Mouse (Mus musculus) liver, embryonic 16.5 days (tissue): ENCODE measurements around the gene Kat6b. TPM values are rescaled to one million over a fixed set of nuclear protein-coding genes. Genes with fewer than 3 reads are reported as not detected.

Experiments
- polyA plus RNA-seq: library from polyadenylated mRNA; unstranded; fragments of >200 nt; fragmentation: Nextera tagmentation; extraction: Ambion mirVana; gene quantifications from 2 replicates; pipeline ENCODE4 v1.2.1, GENCODE M21; 2015

Kat6b gene
- polyA plus RNA-seq, 1 experiment from 2014 or later, result 1.7 TPM

Other genes starting within 250 kb of the Kat6b start
- 0.18 and 0.27 TPM in 2 replicates for gene Dupd1, start 233.1 kb downstream of the Kat6b start, polyA plus RNA-seq